Mouse (Mus musculus) CH12.LX (cell line): ENCODE measurements at regions not wholly inside any gene's neighbourhood (a gene's known extent, or its start where the extent isn't known, plus 50 kb on each side); places are given as distances from the start of the nearest gene placed in this dataset.

Source experiments
- DNase-seq: peaks from one replicate; pipeline ENCODE4 v3.0.0-alpha.2; 2013; ENCODE audit errors: extremely low read depth
- H3K27ac ChIP-seq: 2 replicates; pipeline ENCODE4 v1.5.1; 2012; ENCODE audit warnings: low read depth, mild to moderate bottlenecking, control low read depth, moderate library complexity; ENCODE audit not compliant: insufficient read depth
- H3K27me3 ChIP-seq: replicated peaks from 2 replicates; pipeline ENCODE3; 2012; ENCODE audit warnings: inconsistent platforms
- H3K36me3 ChIP-seq, 2 experiments: replicated peaks in 1 of 2; 2 replicates each; pipeline versions ENCODE3 to v1.6.1; 2012; ENCODE audit warnings: inconsistent platforms in 1 of 2, low read length in 1 of 2, mild to moderate bottlenecking in 1 of 2, mixed read lengths in 1 of 2, moderate library complexity in 1 of 2; ENCODE audit not compliant: control insufficient read depth in 1 of 2, insufficient read depth in 1 of 2
- H3K4me1 ChIP-seq, 2 experiments: 2 replicates each; pipeline ENCODE4 v1.6.1; 2012; ENCODE audit warnings: inconsistent platforms in 1 of 2, moderate library complexity in 1 of 2; ENCODE audit not compliant: insufficient read depth in 2 of 2, control insufficient read depth in 1 of 2
- H3K4me2 ChIP-seq: 2 replicates; pipeline ENCODE4 v1.6.1; 2012; ENCODE audit warnings: low read depth, mild to moderate bottlenecking, control low read depth; ENCODE audit not compliant: poor library complexity, insufficient read depth, severe bottlenecking
- H3K4me3 ChIP-seq, 3 experiments: fragments of 150-350 bp in 1 of 3; sonication (generic) in 1 of 3; replicated peaks in 1 of 3; 2 replicates each; pipeline versions ENCODE3 to v1.5.1; 2011 to 2012; ENCODE audit warnings: low read depth in 2 of 3, low read length in 2 of 3, mild to moderate bottlenecking in 2 of 3, moderate library complexity in 2 of 3, control low read depth in 1 of 3, improper control_type of control experiment in 1 of 3, inconsistent platforms in 1 of 3, mixed read lengths in 1 of 3; ENCODE audit not compliant: poor library complexity in 1 of 3
- H3K79me2 ChIP-seq: replicated peaks from 2 replicates; pipeline ENCODE4 v1.6.1; 2012; ENCODE audit warnings: mild to moderate bottlenecking, moderate library complexity; ENCODE audit not compliant: control insufficient read depth, poor library complexity, insufficient read depth, severe bottlenecking; ENCODE audit errors: extremely low read depth
- H3K9ac ChIP-seq: 2 replicates; pipeline ENCODE4 v1.6.1; 2012; ENCODE audit warnings: low read depth, mild to moderate bottlenecking, control low read depth, moderate library complexity; ENCODE audit not compliant: insufficient read depth
- H3K9me3 ChIP-seq: replicated peaks from 2 replicates; pipeline ENCODE3; 2012; ENCODE audit warnings: low read length, inconsistent platforms, mixed read lengths
- CHD1 ChIP-seq: IDR thresholded peaks from 2 replicates; pipeline ENCODE4 v1.6.1; 2012; ENCODE audit warnings: low read depth, low read length, improper control_type of control experiment, inconsistent platforms
- CHD2 ChIP-seq: IDR thresholded peaks from 2 replicates; pipeline ENCODE4 v1.6.1; 2011; ENCODE audit warnings: low read length, improper control_type of control experiment
- CTCF ChIP-seq, 2 experiments: IDR thresholded peaks in 1 of 2; conservative IDR thresholded peaks in 1 of 2; 2 replicates each; pipeline ENCODE4 v1.5.1; 2011 to 2012; ENCODE audit warnings: low read depth in 2 of 2, low read length in 2 of 2, improper control_type of control experiment in 1 of 2, inconsistent platforms in 1 of 2, mild to moderate bottlenecking in 1 of 2, moderate library complexity in 1 of 2
- ELF1 ChIP-seq: IDR thresholded peaks from 2 replicates; pipeline ENCODE4 v1.6.1; 2014; ENCODE audit warnings: low read depth, mild to moderate bottlenecking, inconsistent platforms, low read length, improper control_type of control experiment
- EP300 ChIP-seq: IDR thresholded peaks from 2 replicates; pipeline ENCODE4 v1.6.1; 2011; ENCODE audit warnings: low read length, improper control_type of control experiment
- HCFC1 ChIP-seq: IDR thresholded peaks from 2 replicates; pipeline ENCODE4 v1.6.1; 2012; ENCODE audit warnings: low read depth, mild to moderate bottlenecking, inconsistent platforms, low read length, improper control_type of control experiment
- IRF4 ChIP-seq: IDR thresholded peaks from 2 replicates; pipeline ENCODE4 v1.6.1; 2014; ENCODE audit warnings: low read depth, mild to moderate bottlenecking, inconsistent platforms, low read length, improper control_type of control experiment
- KAT2A ChIP-seq: IDR thresholded peaks from 2 replicates; pipeline ENCODE4 v1.6.1; 2012; ENCODE audit warnings: low read length, improper control_type of control experiment, inconsistent platforms; ENCODE audit not compliant: insufficient replicate concordance
- MAFK ChIP-seq: IDR thresholded peaks from 2 replicates; pipeline ENCODE4 v1.6.1; 2011; ENCODE audit warnings: low read length, improper control_type of control experiment; ENCODE audit not compliant: insufficient replicate concordance
- MEF2A ChIP-seq: IDR thresholded peaks from 2 replicates; pipeline ENCODE4 v1.6.1; 2014; ENCODE audit warnings: low read depth, mild to moderate bottlenecking, inconsistent platforms, low read length, improper control_type of control experiment, borderline replicate concordance
- MYC ChIP-seq: IDR thresholded peaks from 2 replicates; pipeline ENCODE4 v1.6.1; 2011; ENCODE audit warnings: low read depth, mild to moderate bottlenecking, improper control_type of control experiment, low read length
- NELFE ChIP-seq: IDR thresholded peaks from 2 replicates; pipeline ENCODE4 v1.6.1; 2011; ENCODE audit warnings: low read depth, low read length, improper control_type of control experiment
- NRF1 ChIP-seq: IDR thresholded peaks from 2 replicates; pipeline ENCODE4 v1.6.1; 2014; ENCODE audit warnings: low read depth, mild to moderate bottlenecking, inconsistent platforms, low read length, improper control_type of control experiment, moderate library complexity
- PAX5 ChIP-seq: IDR thresholded peaks from 2 replicates; pipeline ENCODE4 v1.6.1; 2012; ENCODE audit warnings: low read length, inconsistent platforms, mixed read lengths
- TBP ChIP-seq: conservative IDR thresholded peaks from 2 replicates; pipeline ENCODE4 v1.6.1; 2011; ENCODE audit warnings: low read depth, low read length, improper control_type of control experiment
- UBTF ChIP-seq: IDR thresholded peaks from 2 replicates; pipeline ENCODE4 v1.6.1; 2012; ENCODE audit warnings: low read depth, mild to moderate bottlenecking, inconsistent platforms, low read length, improper control_type of control experiment, moderate library complexity
- USF2 ChIP-seq: conservative IDR thresholded peaks from 2 replicates; pipeline ENCODE4 v1.6.1; 2011; ENCODE audit warnings: low read depth, low read length, improper control_type of control experiment
- ZC3H11A ChIP-seq: IDR thresholded peaks from 2 replicates; pipeline ENCODE4 v1.6.1; 2012; ENCODE audit warnings: low read depth, mild to moderate bottlenecking, inconsistent platforms, low read length, improper control_type of control experiment
- ZNF384 ChIP-seq: IDR thresholded peaks from 2 replicates; pipeline ENCODE4 v1.6.1; 2012; ENCODE audit warnings: low read depth, low read length, improper control_type of control experiment, inconsistent platforms
- dilution Hi-C: fragments of 300-500 bp; cut with MboI; formaldehyde crosslinking; loops from 2 replicates; pipeline ENCODE4 v1.14.3; 2020; ENCODE audit warnings: low sequenced_read_pairs; ENCODE audit not compliant: extremely low pct_unique_long_range_greater_than_20kb, extremely low pct_ligation_motif_present
- in situ Hi-C: fragments of 300-500 bp; cut with MboI; formaldehyde crosslinking; loops from 3 replicates; pipeline ENCODE4 v1.14.3; 2019; ENCODE audit warnings: low sequenced_read_pairs, low pct_ligation_motif_present, low pct_unique_long_range_greater_than_20kb, mixed read lengths

DNA sequence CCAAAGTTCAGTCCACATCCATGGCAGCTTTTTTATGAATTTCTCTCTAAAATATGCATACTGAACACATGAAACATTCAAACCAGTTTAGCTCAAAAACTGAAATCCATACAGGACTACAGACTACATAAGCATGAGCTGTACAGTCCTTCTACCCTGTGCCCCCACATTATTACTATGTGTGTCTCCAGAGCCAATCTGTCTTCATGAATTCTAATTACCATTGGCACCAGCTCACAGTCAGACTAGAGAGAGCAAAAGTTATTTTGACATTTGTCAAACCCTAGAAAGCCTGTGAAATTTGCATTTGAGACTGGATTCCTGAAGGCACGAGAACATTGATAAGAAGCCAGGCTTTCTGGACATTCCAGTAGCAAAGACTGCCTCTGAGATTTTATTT lies 117.9 kb upstream of the Zfand5 start:
- dilution Hi-C loops (no loop called here), in situ Hi-C loops (no loop called here)
- Histone ChIP-seq H3K27me3 (no peaks in the 10 kb centered on the region), H3K27ac (no peak overlapping the region), H3K79me2 (no peaks in the 10 kb centered on the region), H3K9ac (no peak overlapping the region), H3K4me1 (no peaks in the 10 kb centered on the region), H3K4me3 (no peak overlapping the region), H3K9me3 (no peaks in the 10 kb centered on the region), H3K36me3 (no peaks in the 10 kb centered on the region), H3K4me2 (no peak overlapping the region)
- no peak for DNase-seq
- TF ChIP-seq NELFE: no peak
- no peak for TF ChIP-seq KAT2A
- no peak for TF ChIP-seq MEF2A
- TF ChIP-seq UBTF: no peak
- no peak for TF ChIP-seq ELF1
- TF ChIP-seq NRF1: no peak
- TF ChIP-seq CHD2: no peak
- no peak for TF ChIP-seq MYC
- TF ChIP-seq USF2: no peak
- no peak for TF ChIP-seq EP300
- no peak for TF ChIP-seq IRF4
- TF ChIP-seq MAFK: no peak
- no peak for TF ChIP-seq TBP

DNA sequence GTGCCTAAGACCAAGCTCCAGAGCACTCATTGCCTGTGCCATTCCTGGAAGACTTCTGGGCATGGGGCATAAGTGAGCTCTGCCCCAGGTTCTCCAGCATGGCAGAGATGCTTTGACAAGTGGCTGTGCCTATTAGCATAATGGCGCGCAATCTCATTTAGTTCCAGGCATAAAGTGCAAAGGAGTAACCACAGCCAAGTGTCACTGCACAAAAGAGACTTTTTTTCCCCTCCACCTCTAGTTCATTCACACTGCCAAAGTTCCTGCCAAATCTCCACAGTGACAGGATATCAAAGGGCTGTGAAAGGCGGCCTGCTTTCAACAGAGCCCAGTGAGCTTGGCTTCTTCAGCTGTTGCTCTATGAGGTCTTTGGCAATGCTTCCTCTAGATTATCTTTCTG lies 120.1 kb upstream of the Zfand5 start:
- TF ChIP-seq CHD2: no peak
- no peak for TF ChIP-seq ZC3H11A
- no peak for TF ChIP-seq CHD1
- TF ChIP-seq HCFC1: no peak
- no peak for TF ChIP-seq KAT2A
- TF ChIP-seq MYC: no peak
- no peak for TF ChIP-seq CTCF (conservative IDR thresholded peaks at IDR 0.05 in 1 of 2, IDR thresholded peaks at IDR 0.05 in 1 of 2; ENCODE audit: low read depth in 2 of 2, low read length in 2 of 2)
- no peak for TF ChIP-seq ZNF384
- no peak for TF ChIP-seq PAX5
- TF ChIP-seq NELFE: no peak
- TF ChIP-seq, all 38 proteins: peak for 0
- DNase-seq: no peak
- H3K4me3 ChIP-seq: no peak overlapping the region
- H3K9ac ChIP-seq: no peak overlapping the region
- no peaks in the 10 kb centered on the region for H3K27me3 ChIP-seq
- H3K9me3 ChIP-seq: no peaks in the 10 kb centered on the region
- dilution Hi-C loops (no loop called here), in situ Hi-C loops (no loop called here)
- H3K79me2 ChIP-seq: no peaks in the 10 kb centered on the region
- H3K27ac ChIP-seq: no peak overlapping the region
- no peaks in the 10 kb centered on the region for H3K4me1 ChIP-seq
- H3K4me2 ChIP-seq: no peak overlapping the region
- H3K36me3 ChIP-seq: no peaks in the 10 kb centered on the region
